Mouse (Mus musculus) naive thymus-derived CD4-positive, alpha-beta T cell, adult 2 months (primary cell): Measurements from ENCODE around the gene Col4a2.

Experiments used
- DNase-seq: peaks from one replicate; pipeline ENCODE4 v3.0.0-alpha.2; 2011; ENCODE audit warnings: low read depth

Gene Col4a2

DNA sequence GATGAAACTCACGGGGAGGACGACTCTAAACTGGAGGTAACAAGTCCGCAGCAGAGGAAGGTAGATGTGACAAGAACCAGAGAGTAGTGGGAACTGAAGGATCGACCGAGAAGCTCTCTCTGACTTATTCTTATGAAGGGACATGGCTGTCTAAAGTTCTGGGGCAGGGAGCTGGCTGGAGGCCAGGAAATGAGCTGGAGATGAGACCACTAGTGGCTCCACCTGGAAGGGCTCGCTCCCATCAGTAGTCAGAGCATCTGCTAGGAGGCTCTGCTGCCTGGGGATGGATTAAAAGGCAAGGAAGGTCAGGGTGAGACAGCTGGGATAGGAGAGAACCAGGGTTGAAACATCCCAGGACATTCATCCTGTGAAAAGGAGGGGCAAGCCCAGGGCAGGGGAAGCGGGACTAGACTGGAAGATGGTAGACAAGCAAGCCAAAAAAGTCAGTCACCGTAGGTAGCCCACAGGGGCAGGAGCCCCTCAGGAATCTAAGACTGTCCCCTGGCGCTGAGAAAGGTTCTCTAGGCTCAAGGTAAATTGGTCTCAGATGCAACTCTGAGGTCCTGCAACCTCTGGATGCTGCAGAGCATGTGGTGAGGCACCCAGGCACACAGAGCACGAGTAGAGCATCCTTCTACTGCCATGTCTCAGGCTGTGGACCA is 16.2 kb upstream of the Col4a2 start:
- DNase-seq, result no peak

DNA sequence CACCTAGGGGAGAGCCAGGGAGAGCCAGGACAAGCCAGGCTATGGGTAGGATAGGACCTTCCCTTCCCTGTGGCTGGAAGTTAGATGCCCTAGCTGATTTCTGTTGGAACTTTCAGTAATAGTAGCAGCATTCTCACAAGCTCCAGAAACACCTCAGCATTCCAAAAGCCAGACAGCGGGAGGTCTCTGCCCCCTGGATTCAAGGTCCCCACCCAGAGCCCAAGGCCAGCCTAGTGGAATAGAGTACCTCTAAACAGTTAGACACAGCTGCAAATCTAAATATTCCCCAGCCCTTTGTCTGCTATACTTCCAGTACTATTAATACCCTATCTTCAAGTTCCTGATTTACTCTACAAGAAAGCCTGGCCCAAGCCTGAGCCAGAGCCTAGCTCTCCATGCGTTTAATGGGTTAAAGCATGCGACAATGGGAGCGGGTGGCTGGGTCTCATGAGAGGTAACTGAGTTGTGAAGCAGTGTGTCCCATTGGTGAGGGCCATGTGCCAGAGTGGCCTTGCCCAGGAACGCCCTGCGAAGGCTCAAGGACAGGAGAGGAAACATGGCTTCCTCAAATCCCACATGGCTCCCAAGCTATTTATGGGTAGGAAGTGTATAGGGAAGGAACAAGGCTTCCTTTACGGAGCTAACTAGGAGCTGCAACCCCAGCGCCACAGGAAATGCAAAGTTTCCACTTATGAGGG is 15.3 kb upstream of the Col4a2 start:
- no peak for DNase-seq

DNA sequence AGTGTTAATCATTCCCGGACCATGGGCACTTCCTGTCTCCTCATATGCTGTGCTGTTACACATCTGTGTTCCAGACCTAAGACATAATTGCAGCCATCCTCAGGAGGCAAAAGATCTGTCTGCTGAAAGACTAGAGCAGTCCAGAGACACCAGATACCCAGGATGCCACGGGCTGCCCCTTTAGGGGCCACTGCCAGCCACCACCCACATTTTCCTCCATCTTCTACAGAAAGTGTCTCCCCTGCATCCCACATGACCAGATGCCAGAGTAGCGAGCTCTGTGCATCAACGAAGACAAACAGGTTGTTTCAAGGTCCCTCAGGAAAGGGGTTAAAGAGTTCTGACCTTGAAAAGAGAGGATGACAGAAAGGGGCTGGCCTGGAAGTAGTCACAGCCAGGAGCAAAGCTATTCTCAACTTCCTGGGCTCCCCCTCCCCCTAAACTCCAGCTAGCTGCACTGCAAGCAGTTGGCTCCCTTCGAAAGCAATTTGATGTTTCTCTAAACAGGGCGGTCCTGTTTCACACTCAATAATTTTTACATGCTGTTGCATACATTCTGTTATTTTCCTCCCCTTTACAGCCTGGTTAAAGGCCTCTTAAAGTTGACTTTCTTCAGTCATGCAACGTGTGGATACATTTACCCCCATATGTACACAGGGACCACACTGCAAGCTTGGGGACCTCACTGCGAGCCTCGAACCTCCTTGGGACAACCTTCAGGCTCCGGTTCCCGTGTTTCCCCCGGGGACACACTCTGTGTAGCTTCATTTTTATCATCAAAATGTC is 13.9 kb upstream of the Col4a2 start:
- no peak for DNase-seq

DNA sequence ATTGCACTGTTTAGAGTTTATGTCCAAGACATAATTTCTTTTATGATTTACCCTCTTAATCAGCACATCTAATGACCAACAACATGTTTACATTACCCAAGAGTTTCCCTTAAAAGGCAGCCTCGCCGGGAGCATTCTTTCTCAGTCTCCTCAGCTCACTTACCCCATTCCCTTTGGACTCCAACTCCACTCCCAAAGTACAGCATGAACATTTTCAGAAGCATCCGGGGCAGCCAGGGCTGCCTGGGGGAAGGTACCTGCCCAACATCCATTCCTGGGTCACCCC is 13.3 kb upstream of the Col4a2 start:
- DNase-seq, result no peak

DNA sequence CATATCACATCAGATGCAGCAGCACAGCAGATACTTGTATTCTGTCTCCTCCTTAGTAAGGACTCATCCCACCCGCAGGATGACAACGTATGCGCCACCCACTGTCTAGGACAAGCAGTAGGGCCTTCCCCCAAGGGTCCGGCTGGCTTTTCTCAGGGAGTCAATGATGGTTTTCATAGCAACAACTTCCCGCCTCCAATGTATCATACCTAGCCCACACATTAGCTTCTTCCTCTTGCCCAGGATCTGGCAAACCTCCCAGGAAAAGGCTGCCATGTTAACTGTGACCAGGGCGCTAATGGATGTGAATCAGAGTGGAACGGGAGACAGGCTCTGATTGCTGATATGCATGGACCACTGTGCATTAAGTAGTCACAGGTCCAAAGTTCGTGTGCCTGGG is 12.2 kb upstream of the Col4a2 start:
- no peak for DNase-seq

DNA sequence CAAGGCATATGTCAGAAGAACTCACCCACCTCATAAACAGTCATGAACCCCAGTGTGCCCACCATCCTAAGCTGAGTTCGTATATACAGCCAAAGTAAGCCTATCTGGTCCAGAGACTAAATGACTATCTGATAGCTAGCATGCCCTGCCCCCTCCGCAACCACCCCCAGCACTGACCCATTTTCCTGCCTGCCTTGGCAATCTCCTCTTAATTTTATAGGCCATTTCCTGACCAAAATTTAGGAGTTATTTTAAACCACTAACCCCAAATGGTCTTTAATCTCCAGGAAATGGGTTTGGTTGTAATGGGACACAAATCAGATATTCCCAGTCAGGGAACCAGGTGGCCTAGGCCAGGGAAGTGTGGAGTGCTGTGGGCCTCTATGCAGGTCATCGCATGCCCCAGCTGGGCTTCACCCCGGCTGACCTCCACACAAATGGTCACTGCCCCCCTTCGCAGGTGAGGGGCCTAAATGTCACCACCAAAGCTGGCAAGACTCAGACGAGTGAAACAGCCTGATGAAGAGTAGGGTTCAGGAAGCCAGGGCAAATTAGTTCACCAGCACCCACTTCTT is 8.5 kb upstream of the Col4a2 start:
- no peak for DNase-seq

DNA sequence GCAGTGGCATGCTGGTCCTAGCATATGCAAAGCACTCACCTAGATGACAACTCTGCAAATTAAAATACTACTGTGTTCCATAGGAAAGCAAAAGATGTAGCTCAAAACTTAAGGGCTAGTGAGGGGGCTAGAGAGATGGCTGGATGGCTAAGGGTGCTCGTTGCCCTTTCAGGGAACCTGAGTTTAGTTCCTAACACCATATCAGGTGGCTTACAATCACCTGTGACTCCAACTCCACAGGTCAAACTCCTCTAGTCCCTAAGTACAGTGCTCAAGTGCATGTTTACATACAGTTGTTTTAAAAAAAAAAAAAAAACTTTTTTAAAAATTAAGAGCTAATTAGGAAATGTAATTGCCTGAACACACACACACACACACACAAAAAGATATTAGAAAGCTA is 7.1 kb upstream of the Col4a2 start:
- no peak for DNase-seq

DNA sequence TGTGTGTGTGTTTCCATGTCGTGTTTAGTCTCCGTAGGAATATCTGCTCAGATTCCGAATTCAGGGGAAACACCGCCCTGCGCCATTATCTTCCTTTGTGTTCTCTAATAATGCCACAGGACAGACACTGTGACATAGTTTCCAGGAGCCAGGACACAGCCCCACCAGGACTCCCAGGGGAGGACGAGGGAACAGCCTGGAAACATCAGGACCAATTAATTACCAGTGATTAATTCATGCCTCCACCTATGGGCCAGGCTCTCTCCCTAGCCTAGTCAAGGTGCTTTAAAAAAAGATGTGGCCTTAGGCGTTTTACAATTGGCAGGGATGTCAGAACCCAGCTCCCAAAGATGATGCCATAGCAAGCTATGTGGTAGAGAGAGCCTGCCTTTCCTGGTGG is 5.2 kb upstream of the Col4a2 start:
- no peak for DNase-seq

DNA sequence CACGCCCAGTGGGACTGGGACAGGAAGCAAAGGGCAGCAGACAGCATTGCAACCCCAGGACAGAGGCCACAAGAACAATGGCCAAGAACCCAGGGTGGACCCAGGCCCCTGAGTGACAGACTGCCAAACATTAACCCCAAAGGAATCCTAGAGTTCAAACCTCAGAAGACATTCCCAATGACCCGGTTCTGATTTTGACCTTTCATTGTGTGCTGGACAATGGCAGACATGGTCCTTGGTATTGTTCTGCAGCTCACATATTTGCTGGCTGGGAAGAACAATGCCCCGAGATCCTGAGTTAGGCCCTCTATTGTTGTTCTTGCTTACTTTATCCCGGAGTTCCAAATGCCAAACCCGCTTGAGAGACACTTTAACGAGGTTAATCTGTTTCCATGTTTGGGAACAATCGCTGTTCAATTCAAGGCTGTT is 4.0 kb upstream of the Col4a2 start:
- no peak for DNase-seq

DNA sequence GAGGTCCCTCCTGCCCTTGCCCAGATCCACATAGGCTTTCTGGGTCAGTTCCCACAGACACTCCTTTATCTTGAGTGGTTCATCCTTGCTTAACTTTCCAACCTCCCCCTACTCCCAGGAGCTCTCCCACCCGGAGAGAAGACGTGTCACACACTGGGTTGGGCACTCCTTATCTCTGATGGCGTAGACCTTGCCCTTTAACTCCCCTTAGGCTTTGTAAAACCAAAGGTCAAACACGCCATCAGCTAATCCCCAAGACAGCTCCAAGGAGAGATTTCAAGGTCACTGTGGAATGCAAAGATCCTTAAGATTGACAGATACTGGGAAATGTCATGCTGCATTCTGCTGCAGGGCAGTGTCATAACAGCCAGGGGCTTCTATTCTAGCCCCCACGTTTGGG is 3.4 kb upstream of the Col4a2 start:
- DNase-seq, result no peak

DNA sequence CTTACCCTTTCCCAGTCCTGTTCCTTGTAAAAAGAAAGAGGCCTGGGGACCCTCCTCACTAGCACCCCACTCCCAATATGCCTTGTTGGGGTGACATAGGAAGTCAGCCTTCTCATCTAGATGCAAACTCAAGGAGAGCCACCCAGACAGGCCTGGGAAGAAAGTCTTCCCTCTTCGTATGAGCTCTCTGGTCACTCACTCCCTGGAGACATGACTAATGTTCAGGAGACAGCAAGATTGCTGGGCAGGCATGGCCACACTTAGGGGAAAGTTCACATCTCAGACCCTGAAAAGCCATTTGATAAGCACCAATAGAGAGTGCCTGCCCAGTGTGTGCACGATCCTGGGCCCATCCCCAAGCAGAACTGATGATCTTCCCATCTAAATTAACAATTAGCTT is 2.6 kb upstream of the Col4a2 start:
- no peak for DNase-seq

DNA sequence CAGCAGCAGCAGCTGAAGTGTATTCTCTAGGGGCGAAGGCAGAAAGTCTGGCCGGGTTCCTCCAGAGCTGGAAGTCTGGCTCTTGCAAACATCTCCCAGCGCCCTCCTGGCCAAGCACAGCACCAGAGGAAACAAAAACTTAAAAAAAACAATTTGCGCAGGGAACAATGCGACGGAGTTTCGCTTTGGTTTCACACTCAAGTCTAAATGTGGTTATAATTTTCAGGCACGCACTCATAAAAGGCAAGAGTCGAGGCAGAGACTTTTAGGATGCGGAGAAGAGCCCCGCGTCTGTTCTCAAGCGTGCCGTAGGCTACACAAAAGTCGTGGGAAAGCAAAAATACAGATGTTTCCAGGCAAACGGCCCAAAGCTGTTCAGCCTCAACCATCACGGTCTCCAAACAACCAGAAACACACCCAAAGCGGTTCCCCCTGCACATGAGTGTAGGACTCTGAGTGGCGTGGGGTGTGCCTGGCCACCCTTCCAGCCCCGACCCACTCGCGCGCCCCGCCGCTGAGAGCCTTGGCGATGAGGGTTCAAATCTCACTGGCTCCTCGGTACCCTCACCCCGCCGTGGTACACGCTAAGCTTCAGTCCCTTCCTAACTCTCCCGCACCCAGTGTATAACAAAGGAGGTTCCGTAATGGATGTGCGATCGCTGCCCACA is 790 bp upstream of the Col4a2 start:
- DNase-seq, result no peak

DNA sequence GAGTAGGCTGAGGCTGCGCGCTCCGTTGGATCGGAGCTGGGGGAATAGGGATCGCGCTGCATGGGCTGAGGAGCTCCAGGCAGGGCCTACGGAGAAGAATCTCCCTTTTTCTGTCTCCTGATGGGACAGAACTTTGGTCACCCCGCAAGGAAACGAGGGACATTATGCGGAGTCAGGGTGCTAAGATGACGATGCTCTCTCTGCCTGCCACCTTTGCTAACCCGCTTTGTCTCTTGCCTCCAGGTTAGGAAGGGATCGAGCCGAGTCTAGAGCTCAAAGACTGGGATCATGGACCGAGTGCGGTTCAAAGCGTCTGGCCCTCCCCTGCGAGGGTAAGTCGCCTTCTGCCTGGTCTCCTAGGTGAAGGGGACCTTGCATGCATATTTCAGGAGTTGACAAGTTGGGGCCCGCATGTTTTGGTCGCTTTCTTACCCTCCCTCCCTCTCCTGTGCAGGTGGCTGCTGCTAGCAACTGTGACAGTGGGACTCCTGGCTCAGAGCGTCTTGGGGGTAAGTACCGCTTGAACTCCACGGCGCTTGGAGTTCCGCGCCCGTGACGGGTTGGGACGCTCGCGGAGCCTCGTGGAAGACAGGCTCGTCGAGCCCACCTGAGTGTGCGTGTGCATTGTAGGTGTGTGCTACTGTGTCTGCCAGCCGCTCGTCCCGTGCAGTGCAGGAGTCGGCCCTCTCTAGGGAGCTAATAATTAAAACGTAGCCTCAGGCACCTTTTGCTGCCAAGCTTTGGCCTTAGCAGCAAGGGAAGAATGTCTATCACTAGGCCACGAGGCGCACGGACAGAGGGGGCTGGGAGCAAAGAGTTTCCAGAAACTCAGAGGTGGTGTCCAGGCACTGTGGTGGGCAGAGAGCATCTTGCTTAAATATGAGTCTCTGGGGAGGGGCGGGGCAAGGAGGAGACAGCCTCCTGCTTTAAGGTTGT is 839 bp downstream of the Col4a2 start:
- DNase-seq, result no peak

DNA sequence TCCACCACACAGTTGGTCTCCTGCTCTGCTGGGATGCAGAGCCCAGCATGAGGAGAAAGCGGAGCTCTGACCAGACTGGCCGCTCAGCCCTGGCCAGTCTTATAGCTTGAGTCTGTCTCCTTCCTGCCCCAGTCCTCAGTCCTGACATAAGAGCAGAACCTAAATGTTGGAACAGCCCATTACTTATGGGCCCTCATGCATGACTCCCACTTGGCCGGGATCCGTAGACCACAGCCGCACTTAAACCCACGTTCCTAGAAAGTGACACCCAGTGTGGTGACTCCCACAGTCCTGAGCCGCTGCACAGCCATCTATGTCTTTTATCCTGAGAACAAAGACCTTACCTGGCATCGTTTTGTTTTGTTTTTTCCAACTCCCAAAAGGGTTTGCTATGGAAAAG is 2.0 kb downstream of the Col4a2 start:
- DNase-seq, result no peak

DNA sequence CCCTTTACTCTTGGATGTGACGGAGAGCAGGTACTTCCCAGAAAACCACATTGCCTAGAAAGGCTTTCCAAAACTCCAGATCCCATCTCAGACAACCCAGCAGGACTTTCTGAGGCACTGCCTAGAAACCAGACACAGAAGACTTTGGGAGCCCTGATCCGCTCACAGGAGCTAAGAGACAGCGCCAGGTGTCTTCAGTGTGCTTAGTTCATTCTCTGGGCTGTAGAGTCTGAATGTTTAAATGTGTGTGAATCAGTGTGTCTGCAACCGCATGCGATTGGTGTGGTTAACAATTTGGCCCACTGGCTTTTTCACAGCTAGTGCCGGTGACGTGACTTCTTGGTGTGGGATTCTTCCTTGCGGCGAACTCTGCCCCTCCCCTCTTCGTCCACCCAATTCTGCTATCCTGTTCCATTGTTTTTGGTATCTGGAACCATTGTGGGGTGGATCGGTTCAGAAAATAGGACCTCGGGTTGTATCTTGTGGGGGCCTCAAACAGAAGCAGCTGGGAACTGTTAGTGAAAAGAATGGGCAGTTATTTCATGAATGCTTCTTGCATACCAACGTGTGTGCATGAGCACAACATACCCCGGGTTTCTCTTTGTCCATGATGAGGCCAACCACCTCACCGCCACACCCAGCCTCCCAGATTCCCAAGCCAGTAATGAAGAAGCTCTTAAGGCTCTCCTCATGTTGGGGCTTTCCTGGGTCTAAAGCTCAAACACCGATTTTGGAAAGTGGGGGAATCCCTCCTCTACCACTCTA is 2.8 kb downstream of the Col4a2 start:
- DNase-seq, result no peak

DNA sequence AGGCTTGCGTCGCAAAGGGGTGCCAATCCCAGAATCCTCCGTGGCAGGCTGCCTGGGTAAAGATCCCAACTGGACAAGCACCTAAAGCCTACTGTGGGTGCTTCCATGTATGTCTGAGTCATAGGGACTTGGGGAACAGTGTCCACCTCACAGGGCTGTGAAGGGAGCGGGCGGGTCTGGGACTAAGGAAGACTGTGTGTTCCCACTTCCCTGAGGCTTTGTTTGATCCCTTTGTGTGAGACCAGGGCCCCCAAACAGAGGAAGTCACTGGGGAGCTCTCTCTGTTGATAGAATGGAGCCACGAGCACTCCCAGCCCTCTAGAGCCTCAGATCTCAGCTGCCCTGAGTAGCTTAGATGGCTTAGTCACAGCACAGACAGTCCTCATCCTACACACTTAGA is 3.5 kb downstream of the Col4a2 start:
- no peak for DNase-seq

DNA sequence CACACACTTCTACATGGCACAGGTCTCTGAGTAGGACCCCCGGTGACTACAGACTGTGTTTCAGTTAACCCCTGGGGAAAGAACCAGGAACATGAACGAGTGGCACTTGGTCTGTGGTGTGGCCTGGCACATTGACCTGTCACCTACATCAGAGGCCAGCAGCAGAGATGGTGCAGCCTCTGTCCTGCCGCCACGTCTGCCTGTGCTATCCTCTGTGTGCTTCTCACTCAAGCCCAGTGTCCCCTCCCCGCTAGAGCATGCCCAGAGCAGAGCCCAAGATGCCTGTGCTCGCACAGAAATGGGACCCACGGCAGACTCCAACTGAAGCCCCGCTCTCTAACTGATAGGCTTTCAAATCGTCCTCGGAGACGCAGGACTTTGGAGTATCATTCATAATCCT is 6.8 kb downstream of the Col4a2 start:
- no peak for DNase-seq

DNA sequence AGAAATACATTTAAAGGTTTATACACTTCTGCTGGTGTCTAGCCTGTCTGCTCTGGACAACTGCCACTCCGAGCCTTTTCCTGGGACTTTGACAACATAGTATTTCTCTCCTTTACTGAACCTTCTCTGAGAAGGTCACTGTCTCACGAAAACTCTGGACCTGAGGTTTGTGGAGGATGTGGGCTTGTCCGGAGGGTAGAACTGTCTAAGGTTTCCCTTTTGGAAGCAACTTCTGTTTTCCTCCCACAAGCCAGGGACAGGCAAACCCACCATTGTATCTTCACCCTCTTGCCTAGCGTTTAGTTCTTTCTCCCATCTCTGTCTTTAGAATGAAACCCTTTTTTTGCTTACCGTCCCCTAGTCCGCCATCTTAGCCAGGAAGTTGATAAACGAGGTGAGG is 9.2 kb downstream of the Col4a2 start:
- no peak for DNase-seq

DNA sequence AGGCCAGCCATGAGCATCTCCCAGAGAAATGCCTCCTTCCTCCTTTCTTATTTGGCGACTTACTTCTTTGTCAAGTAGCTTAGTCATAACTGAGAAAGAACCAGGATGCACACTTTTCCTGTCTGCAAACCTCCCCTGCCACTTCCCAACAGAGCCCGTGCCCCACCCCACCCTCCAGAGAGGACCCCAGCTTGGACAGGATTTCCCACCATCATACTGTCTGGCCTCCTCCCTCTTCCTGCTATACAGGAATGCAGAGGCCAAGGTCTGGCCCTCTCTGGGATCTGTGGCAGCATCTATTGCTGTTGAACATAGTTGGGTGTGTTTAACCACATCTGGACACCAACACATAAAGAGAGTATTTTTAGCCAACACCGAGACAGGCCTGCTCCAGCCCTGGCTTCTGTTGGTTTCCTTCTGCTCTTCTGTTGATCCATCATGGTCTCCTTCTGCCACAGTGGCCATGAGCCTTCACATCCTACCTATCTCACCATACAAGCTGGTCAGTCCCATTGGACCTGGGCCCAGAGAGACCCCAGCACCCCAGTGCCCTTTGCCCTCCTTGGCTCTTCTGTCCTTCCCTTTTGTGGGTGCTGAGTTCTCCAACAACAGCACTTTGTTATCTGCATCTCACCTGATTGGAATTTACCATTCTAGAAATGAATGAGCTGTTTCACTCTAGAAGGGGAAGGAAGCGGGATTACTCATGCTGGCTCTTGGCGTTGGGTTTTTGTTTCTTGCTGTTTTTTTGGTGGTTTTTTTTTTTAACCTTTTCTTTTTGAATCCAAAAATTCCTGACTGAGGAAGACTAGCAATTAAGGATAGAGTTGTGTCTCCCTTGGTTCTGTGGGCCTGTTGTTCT is 10.3 kb downstream of the Col4a2 start:
- DNase-seq, result no peak

DNA sequence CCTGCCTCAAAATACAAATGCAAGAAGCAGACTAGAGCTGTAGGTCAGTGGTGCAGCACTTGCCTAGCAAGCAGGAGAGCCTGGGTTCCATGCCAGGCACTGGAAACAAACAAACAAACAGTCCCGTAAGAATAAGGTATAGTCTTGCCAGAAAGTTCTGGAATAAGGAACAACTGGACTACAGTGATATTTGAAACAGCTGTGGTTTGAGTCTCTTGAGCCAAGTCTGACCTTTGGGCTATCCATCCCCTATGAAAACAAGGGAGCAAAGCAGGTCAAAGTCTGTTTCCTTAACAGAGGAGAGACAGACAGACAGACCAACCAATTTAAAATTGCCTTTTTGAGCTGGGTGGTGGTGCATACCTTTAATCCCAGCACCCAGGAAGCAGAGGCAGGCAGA is 11.1 kb downstream of the Col4a2 start:
- no peak for DNase-seq
